Comparison of ENCODE assay signal across 22 mouse cellular contexts in genomic region chr10:107719806-107720205, GRCm38 (mm10). TPM values are rescaled to one million over a fixed set of nuclear protein-coding genes. Genes with fewer than 3 reads are reported as not detected.
"Had no signal": no experiment of that assay in that cellular context is flagged by ENCODE, and none has a peak within 500 bp of the region (broad histone marks: within the 10 kb centered on the region; RNA-seq: fewer than 3 reads in every experiment).

TSS of gene Ptprq (minus strand) at chr10:107720051.

- H3K4me1 ChIP-seq: midbrain, embryonic 10.5 days; midbrain, embryonic 12.5 days; neural tube, embryonic 13.5 days; neural tube, embryonic 15.5 days; stomach, embryonic 15.5 days had no signal

- H3K4me3 ChIP-seq: midbrain, embryonic 10.5 days; midbrain, embryonic 12.5 days; myocyte; neural tube, embryonic 13.5 days; neural tube, embryonic 15.5 days; stomach, embryonic 15.5 days had no signal

- DNase-seq: lung, adult 18-20 months; lung, embryonic 14.5 days; lung, postnatal 10 days; lung, postnatal 4 days; midbrain, embryonic 14.5 days; retina, postnatal 1 day; right cerebral cortex, adult 18-20 months; right cerebral cortex, postnatal 25 days; right cerebral cortex, postnatal 4 days; thymus, adult 2 months; thymus, postnatal 25 days; thymus, postnatal 4 days had no signal

- H3K36me3 ChIP-seq: midbrain, embryonic 10.5 days; midbrain, embryonic 12.5 days; neural tube, embryonic 13.5 days; neural tube, embryonic 15.5 days; stomach, embryonic 15.5 days had no signal

- H3K4me2 ChIP-seq: lung, embryonic 14.5 days; midbrain, embryonic 12.5 days; neural tube, embryonic 13.5 days; neural tube, embryonic 15.5 days; stomach, embryonic 15.5 days had no signal

- ATAC-seq: midbrain, embryonic 16.5 days had no signal

- H3K27me3 ChIP-seq: midbrain, embryonic 12.5 days; neural tube, embryonic 13.5 days; neural tube, embryonic 15.5 days; stomach, embryonic 15.5 days had no signal

- H3K9ac ChIP-seq: lung, embryonic 14.5 days; midbrain, embryonic 12.5 days; neural tube, embryonic 13.5 days; neural tube, embryonic 15.5 days; stomach, embryonic 15.5 days had no signal

- H3K9me3 ChIP-seq: midbrain, embryonic 10.5 days; midbrain, embryonic 12.5 days; neural tube, embryonic 13.5 days; neural tube, embryonic 15.5 days; stomach, embryonic 15.5 days had no signal

- H3K27ac ChIP-seq: midbrain, embryonic 10.5 days; midbrain, embryonic 12.5 days; neural tube, embryonic 13.5 days; neural tube, embryonic 15.5 days; stomach, embryonic 15.5 days; stomach, postnatal 0 days had no signal

RNA-seq across cellular contexts. Expression of gene Ptprq, which starts in this region (rescaled TPM):
- polyA plus RNA-seq: midbrain, embryonic 10.5 days; small intestine, adult 2 months; spleen, adult 2 months had no signal
